Mouse (Mus musculus) MEL (cell line): ENCODE results near the gene C2cd4d. TPM values are rescaled to one million over a fixed set of nuclear protein-coding genes. Genes with fewer than 3 reads are reported as not detected.

Experiments used
- DNase-seq: peaks from one replicate; pipeline ENCODE4 v3.0.0; 2011; ENCODE audit warnings: low read depth, low spot score
- H3K27ac ChIP-seq: 2 replicates; pipeline ENCODE4 v1.5.1; 2012; ENCODE audit warnings: low read depth, mild to moderate bottlenecking, control low read depth, low read length, moderate library complexity; ENCODE audit not compliant: control insufficient read depth
- H3K27me3 ChIP-seq, 2 experiments: fragments of 150-350 bp in 1 of 2; sonication (generic) in 1 of 2; 2 replicates each; pipeline ENCODE4 v1.6.1; 2012; ENCODE audit warnings: low read length in 2 of 2, mild to moderate bottlenecking in 2 of 2, improper control_type of control experiment in 1 of 2, moderate library complexity in 1 of 2; ENCODE audit not compliant: insufficient read depth in 2 of 2, control insufficient read depth in 1 of 2
- H3K36me3 ChIP-seq, 2 experiments: 2 replicates each; pipeline ENCODE4 v1.6.1; 2012 to 2014; ENCODE audit warnings: low read length in 2 of 2, improper control_type of control experiment in 1 of 2, inconsistent platforms in 1 of 2, mild to moderate bottlenecking in 1 of 2; ENCODE audit not compliant: insufficient read depth in 2 of 2, control insufficient read depth in 1 of 2
- H3K4me1 ChIP-seq, 2 experiments: fragments of 150-350 bp in 1 of 2; sonication (generic) in 1 of 2; 2 replicates each; pipeline ENCODE4 v1.6.1; 2012; ENCODE audit warnings: low read length in 2 of 2, improper control_type of control experiment in 1 of 2, mild to moderate bottlenecking in 1 of 2; ENCODE audit not compliant: insufficient read depth in 2 of 2, control insufficient read depth in 1 of 2
- H3K4me3 ChIP-seq, 2 experiments: fragments of 150-350 bp in 1 of 2; sonication (generic) in 1 of 2; 2 replicates each; pipeline ENCODE4 v1.5.1; 2012; ENCODE audit warnings: low read depth in 2 of 2, low read length in 2 of 2, mild to moderate bottlenecking in 2 of 2, moderate library complexity in 2 of 2, control low read depth in 1 of 2, improper control_type of control experiment in 1 of 2; ENCODE audit not compliant: control insufficient read depth in 1 of 2, insufficient read depth in 1 of 2
- H3K79me2 ChIP-seq: 2 replicates; pipeline ENCODE4 v1.6.1; 2012; ENCODE audit warnings: mild to moderate bottlenecking, low read length, moderate library complexity; ENCODE audit not compliant: control insufficient read depth, poor library complexity, insufficient read depth
- H3K9ac ChIP-seq: 2 replicates; pipeline ENCODE4 v1.6.1; 2012; ENCODE audit warnings: low read depth, mild to moderate bottlenecking, control low read depth, low read length, moderate library complexity; ENCODE audit not compliant: control insufficient read depth, poor library complexity, severe bottlenecking
- H3K9me3 ChIP-seq: fragments of 150-350 bp; sonication (generic); replicated peaks from 2 replicates; pipeline ENCODE4 v1.6.1; 2012; ENCODE audit warnings: mild to moderate bottlenecking, low read length, improper control_type of control experiment, moderate library complexity; ENCODE audit not compliant: insufficient read depth
- CHD2 ChIP-seq: IDR thresholded peaks from 2 replicates; pipeline ENCODE4 v1.6.1; 2011; ENCODE audit warnings: low read length, improper control_type of control experiment
- E2F4 ChIP-seq: IDR thresholded peaks from 2 replicates; pipeline ENCODE4 v1.6.1; 2011; ENCODE audit warnings: low read depth, low read length, improper control_type of control experiment, borderline replicate concordance
- ELF1 ChIP-seq: IDR thresholded peaks from 2 replicates; pipeline ENCODE4 v1.6.1; 2014; ENCODE audit warnings: low read depth, mild to moderate bottlenecking, inconsistent platforms, low read length, improper control_type of control experiment, moderate library complexity
- EP300 ChIP-seq, 2 experiments: IDR thresholded peaks; 2 replicates each; pipeline ENCODE4 v1.6.1; 2011; ENCODE audit warnings: improper control_type of control experiment in 2 of 2, low read length in 2 of 2, low read depth in 1 of 2, mild to moderate bottlenecking in 1 of 2
- HCFC1 ChIP-seq: IDR thresholded peaks from 2 replicates; pipeline ENCODE4 v1.6.1; 2012; ENCODE audit warnings: low read depth, mild to moderate bottlenecking, inconsistent platforms, low read length, improper control_type of control experiment, moderate library complexity
- JUND ChIP-seq: IDR thresholded peaks from 2 replicates; pipeline ENCODE4 v1.6.1; 2011; ENCODE audit warnings: low read depth, mild to moderate bottlenecking, improper control_type of control experiment, low read length
- KAT2A ChIP-seq: conservative IDR thresholded peaks from 2 replicates; pipeline ENCODE4 v1.6.1; 2012; ENCODE audit warnings: low read depth, low read length, improper control_type of control experiment, inconsistent platforms
- MAFK ChIP-seq: IDR thresholded peaks from 2 replicates; pipeline ENCODE4 v1.6.1; 2011; ENCODE audit warnings: low read depth, mild to moderate bottlenecking, low read length, improper control_type of control experiment, borderline replicate concordance
- MAX ChIP-seq: IDR thresholded peaks from 2 replicates; pipeline ENCODE4 v1.6.1; 2011; ENCODE audit warnings: low read length, improper control_type of control experiment
- MXI1 ChIP-seq: IDR thresholded peaks from 2 replicates; pipeline ENCODE4 v1.6.1; 2011; ENCODE audit warnings: mild to moderate bottlenecking, low read depth, low read length, improper control_type of control experiment
- MYB ChIP-seq: IDR thresholded peaks from 2 replicates; pipeline ENCODE4 v1.6.1; 2011; ENCODE audit warnings: mild to moderate bottlenecking, low read depth, low read length, improper control_type of control experiment
- MYC ChIP-seq: IDR thresholded peaks from 2 replicates; pipeline ENCODE4 v1.6.1; 2011; ENCODE audit warnings: low read depth, mild to moderate bottlenecking, low read length, improper control_type of control experiment, moderate library complexity
- POLR2AphosphoS5 ChIP-seq: IDR thresholded peaks from 2 replicates; pipeline ENCODE4 v1.6.1; 2012; ENCODE audit warnings: low read depth, borderline replicate concordance, mild to moderate bottlenecking, inconsistent platforms, low read length, moderate library complexity, mixed read lengths
- SIN3A ChIP-seq: IDR thresholded peaks from 2 replicates; pipeline ENCODE4 v1.6.1; 2012; ENCODE audit warnings: low read length, improper control_type of control experiment, inconsistent platforms
- SMC3 ChIP-seq: IDR thresholded peaks from 2 replicates; pipeline ENCODE4 v1.6.1; 2011; ENCODE audit warnings: low read depth, low read length, improper control_type of control experiment
- TAL1 ChIP-seq: IDR thresholded peaks from 2 replicates; pipeline ENCODE4 v1.6.1; 2012; ENCODE audit warnings: mild to moderate bottlenecking, inconsistent platforms, low read length, moderate library complexity, mixed read lengths
- TCF12 ChIP-seq: IDR thresholded peaks from 2 replicates; pipeline ENCODE4 v1.6.1; 2014; ENCODE audit warnings: low read depth, mild to moderate bottlenecking, inconsistent platforms, low read length, improper control_type of control experiment, moderate library complexity
- UBTF ChIP-seq: IDR thresholded peaks from 2 replicates; pipeline ENCODE4 v1.6.1; 2012; ENCODE audit warnings: low read depth, mild to moderate bottlenecking, inconsistent platforms, low read length, improper control_type of control experiment, moderate library complexity, borderline replicate concordance; ENCODE audit not compliant: insufficient read depth
- USF1 ChIP-seq: IDR thresholded peaks from 2 replicates; pipeline ENCODE4 v1.6.1; 2014; ENCODE audit warnings: low read depth, mild to moderate bottlenecking, inconsistent platforms, low read length, improper control_type of control experiment, moderate library complexity
- USF2 ChIP-seq, 2 experiments: IDR thresholded peaks; 2 replicates each; pipeline ENCODE4 v1.6.1; 2011 to 2012; ENCODE audit warnings: improper control_type of control experiment in 2 of 2, low read length in 2 of 2, borderline replicate concordance in 1 of 2, inconsistent platforms in 1 of 2, low read depth in 1 of 2, mild to moderate bottlenecking in 1 of 2; ENCODE audit not compliant: insufficient read depth in 1 of 2
- ZKSCAN1 ChIP-seq: IDR thresholded peaks from 2 replicates; pipeline ENCODE4 v1.6.1; 2012; ENCODE audit warnings: low read depth, mild to moderate bottlenecking, inconsistent platforms, low read length, improper control_type of control experiment, moderate library complexity
- polyA plus RNA-seq, 2 experiments: library from polyadenylated mRNA; stranded (reverse) in 1 of 2; unstranded in 1 of 2; fragments of >175 nt in 1 of 2; fragments of >200 nt in 1 of 2; gene quantifications; 2 replicates each; pipeline versions ENCODE4 v1.2.1 to v1.2.4; 2012; ENCODE audit warnings: low replicate concordance in 2 of 2, low read depth in 1 of 2; ENCODE audit not compliant: insufficient read length in 2 of 2, insufficient read depth in 1 of 2, missing spikeins in 1 of 2
- total RNA-seq: library from RNA; depleted of rRNA; stranded (reverse); fragments of 300-350 nt; gene quantifications from 2 replicates; pipeline ENCODE4 v1.2.3, GENCODE M21; 2012

Gene C2cd4d
- total and polyA plus RNA-seq, 3 experiments, result not detected

GRCm38 (mm10) chr3:94399663-94400310 is 37.5 kb downstream of the C2cd4d start:
- TF ChIP-seq MAX (no peak), KAT2A (no peak), MAFK (no peak), MXI1 (no peak), UBTF (no peak), SMC3 (no peak), TCF12 (no peak), JUND (no peak)
- H3K27ac ChIP-seq, result no peak overlapping the region
- H3K27me3 ChIP-seq, result peaks cover 13 to 16% of the 10 kb centered on the region in 2 experiments
- no peaks in the 10 kb centered on the region for H3K36me3 ChIP-seq
- no peak overlapping the region for H3K4me3 ChIP-seq
- H3K4me1 ChIP-seq, result no peaks in the 10 kb centered on the region
- H3K9me3 ChIP-seq, result no peaks in the 10 kb centered on the region
- H3K9ac ChIP-seq, result no peak overlapping the region
- DNase-seq, result no peak
- H3K79me2 ChIP-seq, result no peaks in the 10 kb centered on the region

GRCm38 (mm10) chr3:94402451-94402850 is 40.2 kb downstream of the C2cd4d start:
- Histone ChIP-seq H3K79me2 (no peaks in the 10 kb centered on the region), H3K4me1 (no peaks in the 10 kb centered on the region), H3K27me3 (peaks cover 8 to 12% of the 10 kb centered on the region in 2 experiments), H3K9me3 (no peaks in the 10 kb centered on the region), H3K4me3 (no peak overlapping the region), H3K9ac (no peak overlapping the region), H3K27ac (no peak overlapping the region), H3K36me3 (no peaks in the 10 kb centered on the region)
- no peak for DNase-seq
- TF ChIP-seq USF2 (IDR thresholded peaks at IDR 0.05; ENCODE audit: borderline replicate concordance in 1 of 2, insufficient read depth in 1 of 2, low read depth in 1 of 2, low read length in 2 of 2) (no peak), MYC (no peak), MAX (no peak), EP300 (IDR thresholded peaks at IDR 0.05; ENCODE audit: low read depth in 1 of 2, low read length in 2 of 2) (no peak), ZKSCAN1 (no peak), E2F4 (no peak), POLR2AphosphoS5 (no peak), HCFC1 (no peak), TAL1 (no peak), MYB (no peak), JUND (no peak), USF1 (no peak), ELF1 (no peak), SIN3A (no peak), CHD2 (no peak)
